Mouse (Mus musculus) midbrain, embryonic 16.5 days (tissue): Measurements from ENCODE around the gene Ccl12. TPM values are rescaled to one million over a fixed set of nuclear protein-coding genes. Genes with fewer than 3 reads are reported as not detected.

ENCODE experiments used
- ATAC-seq: fragments of 200-750 bp; cut with Nextera tagmentation; 2 replicates; pipeline ENCODE4 v1.8.0; 2017; ENCODE audit warnings: moderate TSS enrichment
- H3K27ac ChIP-seq: fragments of 300-500 bp; sonication (generic); 2 replicates; pipeline ENCODE4 v1.5.1; 2014; ENCODE audit warnings: mild to moderate bottlenecking, low read length, mixed read lengths
- H3K27me3 ChIP-seq: fragments of 300-500 bp; sonication (generic); 2 replicates; pipeline ENCODE4 v1.6.1; 2014; ENCODE audit warnings: low read depth, low read length, mixed read lengths; ENCODE audit not compliant: control insufficient read depth, insufficient read depth
- H3K36me3 ChIP-seq: fragments of 300-500 bp; sonication (generic); 2 replicates; pipeline ENCODE4 v1.6.1; 2014; ENCODE audit warnings: mild to moderate bottlenecking, low read length, moderate library complexity, mixed read lengths; ENCODE audit not compliant: control insufficient read depth, insufficient read depth
- H3K4me1 ChIP-seq: fragments of 300-500 bp; sonication (generic); 2 replicates; pipeline ENCODE4 v1.6.1; 2014; ENCODE audit warnings: mild to moderate bottlenecking, low read length, mixed read lengths; ENCODE audit not compliant: control insufficient read depth, insufficient read depth
- H3K4me2 ChIP-seq: fragments of 300-500 bp; sonication (generic); 2 replicates; pipeline ENCODE4 v1.6.1; 2014; ENCODE audit warnings: mild to moderate bottlenecking, low read length, mixed read lengths
- H3K4me3 ChIP-seq: fragments of 300-500 bp; sonication (generic); 2 replicates; pipeline ENCODE4 v1.5.1; 2014; ENCODE audit warnings: low read depth, mild to moderate bottlenecking, low read length, moderate library complexity, mixed read lengths
- H3K9ac ChIP-seq: fragments of 300-500 bp; sonication (generic); 2 replicates; pipeline ENCODE4 v1.6.1; 2014; ENCODE audit warnings: low read depth, low read length, mixed read lengths
- H3K9me3 ChIP-seq: fragments of 300-500 bp; sonication (generic); replicated peaks from 2 replicates; pipeline ENCODE4 v1.6.1; 2014; ENCODE audit warnings: mild to moderate bottlenecking, low read length, mixed read lengths; ENCODE audit not compliant: control insufficient read depth, poor library complexity, severe bottlenecking
- WGBS: fragments of 180-500 bp; shearing (Covaris S2); extraction: QIAGEN DNeasy Blood & Tissue Kit; methylation state at CpG from one replicate; pipeline ENCODE4 v1.1.7; 2014; 5-methylcytosine and 5-hydroxymethylcytosine counted together
- polyA plus RNA-seq: library from polyadenylated mRNA; unstranded; fragments of >200 nt; fragmentation: Nextera tagmentation; extraction: Ambion mirVana; gene quantifications from 2 replicates; pipeline ENCODE4 v1.2.1, GENCODE M21; 2015

Ccl12 gene
- polyA plus RNA-seq, 1 experiment from 2014 or later: 1.1 TPM

GRCm38 (mm10) chr11:82073686-82074085 is 28.0 kb upstream of the Ccl12 start:
- Histone ChIP-seq H3K4me3 (no peak overlapping the region), H3K27ac (no peak overlapping the region), H3K27me3 (no peaks in the 10 kb centered on the region), H3K4me1 (no peaks in the 10 kb centered on the region), H3K4me2 (no peak overlapping the region), H3K36me3 (no peaks in the 10 kb centered on the region), H3K9me3 (no peaks in the 10 kb centered on the region), H3K9ac (no peak overlapping the region)
- ATAC-seq: no peak
- WGBS: 85% methylated on average over 3 of the region's 3 CpGs

GRCm38 (mm10) chr11:82077031-82077430 is 24.6 kb upstream of the Ccl12 start:
- Histone ChIP-seq H3K36me3 (no peaks in the 10 kb centered on the region), H3K27me3 (no peaks in the 10 kb centered on the region), H3K27ac (no peak overlapping the region), H3K9me3 (no peaks in the 10 kb centered on the region), H3K4me2 (no peak overlapping the region), H3K9ac (no peak overlapping the region), H3K4me1 (no peaks in the 10 kb centered on the region), H3K4me3 (no peak overlapping the region)
- 82% methylated on average over 3 of the region's 3 CpGs for WGBS
- ATAC-seq: no peak

- Histone ChIP-seq H3K4me3 (no peak overlapping the region), H3K4me1 (no peaks in the 10 kb centered on the region), H3K9me3 (no peaks in the 10 kb centered on the region), H3K36me3 (no peaks in the 10 kb centered on the region), H3K9ac (no peak overlapping the region), H3K27ac (no peak overlapping the region), H3K4me2 (no peak overlapping the region), H3K27me3 (no peaks in the 10 kb centered on the region)
- ATAC-seq: no peak
Observed at GRCm38 (mm10) chr11:82078136-82078730, 23.4 kb upstream of the Ccl12 start.

- WGBS: 84% methylated on average over 3 of the region's 3 CpGs
Observed at GRCm38 (mm10) chr11:82080865-82081264, 20.8 kb upstream of the Ccl12 start.

GRCm38 (mm10) chr11:82084360-82084759 is 17.3 kb upstream of the Ccl12 start:
- Histone ChIP-seq H3K4me3 (no peak overlapping the region), H3K9me3 (no peaks in the 10 kb centered on the region), H3K9ac (no peak overlapping the region), H3K4me1 (no peaks in the 10 kb centered on the region), H3K36me3 (no peaks in the 10 kb centered on the region), H3K27me3 (no peaks in the 10 kb centered on the region), H3K27ac (no peak overlapping the region), H3K4me2 (no peak overlapping the region)
- no peak for ATAC-seq
- WGBS: 84% methylated on average over 3 of the region's 3 CpGs

More at GRCm38 (mm10) chr11:82080865-82081264, 20.8 kb upstream of the Ccl12 start:
- Histone ChIP-seq H3K9ac (no peak overlapping the region), H3K4me1 (no peaks in the 10 kb centered on the region), H3K27ac (no peak overlapping the region), H3K4me2 (no peak overlapping the region), H3K36me3 (no peaks in the 10 kb centered on the region), H3K4me3 (no peak overlapping the region), H3K27me3 (no peaks in the 10 kb centered on the region), H3K9me3 (no peaks in the 10 kb centered on the region)
- ATAC-seq: no peak

- no peaks in the 10 kb centered on the region for H3K36me3 ChIP-seq
- WGBS: 91% methylated on average over 10 of the region's 10 CpGs
- H3K27ac ChIP-seq: no peak overlapping the region
- no peaks in the 10 kb centered on the region for H3K9me3 ChIP-seq
- H3K4me2 ChIP-seq: no peak overlapping the region
- no peak overlapping the region for H3K9ac ChIP-seq
- H3K4me3 ChIP-seq: no peak overlapping the region
- H3K4me1 ChIP-seq: no peaks in the 10 kb centered on the region
- H3K27me3 ChIP-seq: no peaks in the 10 kb centered on the region
- ATAC-seq: no peak
Observed at GRCm38 (mm10) chr11:82099511-82100323, 1.9 kb upstream of the Ccl12 start.

- Histone ChIP-seq H3K27me3 (no peaks in the 10 kb centered on the region), H3K9me3 (no peaks in the 10 kb centered on the region), H3K27ac (no peak overlapping the region), H3K36me3 (no peaks in the 10 kb centered on the region), H3K4me3 (no peak overlapping the region), H3K9ac (no peak overlapping the region), H3K4me1 (no peaks in the 10 kb centered on the region), H3K4me2 (no peak overlapping the region)
- WGBS: 83% methylated on average over 4 of the region's 4 CpGs
- ATAC-seq: no peak
Observed at GRCm38 (mm10) chr11:82101087-82101486, 558 bp upstream of the Ccl12 start.

- H3K9me3 ChIP-seq: no peaks in the 10 kb centered on the region
- H3K27me3 ChIP-seq: no peaks in the 10 kb centered on the region
- ATAC-seq: no peak
- H3K4me1 ChIP-seq: no peaks in the 10 kb centered on the region
- H3K36me3 ChIP-seq: no peaks in the 10 kb centered on the region
- no peak overlapping the region for H3K9ac ChIP-seq
- H3K4me2 ChIP-seq: no peak overlapping the region
- no peak overlapping the region for H3K27ac ChIP-seq
- H3K4me3 ChIP-seq: no peak overlapping the region
Observed at GRCm38 (mm10) chr11:82109611-82110010, 8.0 kb downstream of the Ccl12 start.

- Histone ChIP-seq H3K4me1 (no peaks in the 10 kb centered on the region), H3K36me3 (no peaks in the 10 kb centered on the region), H3K4me3 (no peak overlapping the region), H3K9ac (no peak overlapping the region), H3K27ac (no peak overlapping the region), H3K27me3 (no peaks in the 10 kb centered on the region), H3K9me3 (no peaks in the 10 kb centered on the region), H3K4me2 (no peak overlapping the region)
- ATAC-seq: no peak
- WGBS: 77% methylated on average over 6 of the region's 6 CpGs
Observed at GRCm38 (mm10) chr11:82110372-82111248, 9.0 kb downstream of the Ccl12 start.
